Mouse (Mus musculus): ENCODE results near the gene Fbn1. TPM values are rescaled to one million over a fixed set of nuclear protein-coding genes. Genes with fewer than 3 reads are reported as not detected.
"Not testable (repeated sequence)": the region's sequence is repeated elsewhere in the genome, so short reads cannot be mapped to it uniquely, and the experiment has no call there.

Fbn1 gene
- polyA plus RNA-seq, 1 experiment = 6.9 TPM

DNA sequence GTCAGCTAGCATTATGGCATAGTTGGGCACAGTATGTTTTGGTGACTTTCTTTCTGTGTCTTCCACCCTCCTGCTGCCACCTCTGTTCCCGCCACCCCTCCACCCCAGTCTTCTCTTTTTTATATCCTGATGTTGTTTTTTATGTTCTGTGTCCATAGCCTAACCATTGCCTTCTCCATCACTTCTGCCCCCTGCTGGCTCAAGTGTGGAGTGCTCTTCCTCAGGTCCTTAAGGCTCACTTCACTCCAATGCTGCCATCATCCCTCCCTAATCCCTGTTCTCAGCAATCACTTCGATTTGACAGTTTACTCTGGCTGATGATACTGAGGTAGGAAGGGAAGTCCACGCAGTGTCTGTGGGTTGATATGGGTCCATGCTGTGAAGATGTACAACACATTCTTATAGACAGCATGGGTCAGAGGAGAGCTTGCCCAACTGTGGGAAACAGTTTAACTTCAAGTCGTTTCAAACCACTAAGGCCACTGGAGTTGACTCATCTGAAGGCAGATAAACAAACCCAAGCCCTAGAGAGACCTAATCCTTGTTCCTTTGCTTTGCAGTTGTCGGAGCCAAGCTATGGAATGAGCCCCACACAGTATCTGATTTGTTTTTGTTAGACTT is 203.9 kb downstream of the Fbn1 start:
- DNase-seq (ENCODE audit: low read depth) = no peak
- TF ChIP-seq CTCF (IDR thresholded peaks at IDR 0.05; ENCODE audit: borderline replicate concordance, extremely low read depth, insufficient read depth, insufficient read length) = peak; percentile 35; the same call in 1 of the 2 replicates
- no peak for TF ChIP-seq POLR2A (IDR thresholded peaks at IDR 0.05; ENCODE audit: borderline replicate concordance, extremely low read depth, insufficient read depth, insufficient read length, poor library complexity, severe bottlenecking)

DNA sequence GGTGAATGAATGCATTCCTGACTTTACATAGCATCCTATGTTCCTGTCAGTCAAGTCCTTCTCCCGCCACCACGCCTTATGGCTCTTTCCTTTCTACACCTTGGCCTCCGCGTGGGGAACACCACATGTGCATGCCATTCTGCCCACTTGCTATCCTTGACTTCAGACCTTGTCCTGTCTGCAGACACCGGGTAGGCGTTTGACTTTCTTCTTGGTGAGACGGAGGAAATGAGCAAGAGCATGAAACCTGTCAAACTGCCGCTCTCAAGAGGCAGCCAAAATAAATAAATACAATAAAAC is 205.2 kb downstream of the Fbn1 start:
- no peak for TF ChIP-seq POLR2A (IDR thresholded peaks at IDR 0.05; ENCODE audit: borderline replicate concordance, extremely low read depth, insufficient read depth, insufficient read length, poor library complexity, severe bottlenecking)
- no peak for TF ChIP-seq CTCF (IDR thresholded peaks at IDR 0.05; ENCODE audit: borderline replicate concordance, extremely low read depth, insufficient read depth, insufficient read length)
- DNase-seq (ENCODE audit: low read depth) = no peak

DNA sequence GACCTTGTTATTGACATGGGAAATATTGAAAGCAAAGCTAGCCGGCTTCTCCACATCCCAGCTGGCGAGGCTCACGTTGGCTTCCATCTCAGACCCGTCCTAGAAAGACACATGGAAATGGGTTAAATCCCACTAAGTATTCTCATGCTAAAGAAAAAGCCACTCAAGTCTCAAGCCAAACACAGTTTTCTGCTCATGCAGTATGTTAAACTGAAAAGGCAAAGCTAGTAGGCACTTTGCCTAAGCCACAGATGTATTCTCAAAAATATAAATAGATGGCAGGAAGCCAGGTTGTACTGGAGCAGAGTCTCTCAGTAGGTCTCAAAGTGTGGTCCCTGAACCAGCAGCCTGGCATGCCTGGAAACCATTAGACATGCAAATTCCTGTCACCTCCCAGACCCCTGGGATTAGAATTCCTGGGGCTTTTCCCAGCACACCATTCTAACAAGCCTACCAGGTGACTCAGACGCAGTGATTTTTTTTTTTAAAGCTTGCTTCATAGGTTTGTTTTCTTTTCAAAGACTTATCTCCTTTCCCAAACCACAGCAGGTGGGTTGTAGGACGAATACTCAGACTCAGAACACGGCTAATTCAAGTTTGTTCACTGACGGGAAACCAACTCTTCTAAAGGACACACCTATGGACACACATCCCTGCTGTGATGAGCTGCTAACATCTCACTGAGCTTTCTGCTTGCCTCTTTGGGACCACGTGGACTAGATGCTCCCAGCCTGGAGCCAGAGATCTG is 205.7 kb downstream of the Fbn1 start:
- DNase-seq (ENCODE audit: low read depth) = peak; percentile 41
- TF ChIP-seq POLR2A (IDR thresholded peaks at IDR 0.05; ENCODE audit: borderline replicate concordance, extremely low read depth, insufficient read depth, insufficient read length, poor library complexity, severe bottlenecking) (no peak), CTCF (IDR thresholded peaks at IDR 0.05; ENCODE audit: borderline replicate concordance, extremely low read depth, insufficient read depth, insufficient read length) (no peak)

- DNase-seq (ENCODE audit: low read depth) = no peak
- TF ChIP-seq CTCF (IDR thresholded peaks at IDR 0.05; ENCODE audit: borderline replicate concordance, extremely low read depth, insufficient read depth, insufficient read length) (no peak), POLR2A (IDR thresholded peaks at IDR 0.05; ENCODE audit: borderline replicate concordance, extremely low read depth, insufficient read depth, insufficient read length, poor library complexity, severe bottlenecking) (no peak)
Observed at GRCm38 (mm10) chr2:125298841-125299240, 209.0 kb downstream of the Fbn1 start.

DNA sequence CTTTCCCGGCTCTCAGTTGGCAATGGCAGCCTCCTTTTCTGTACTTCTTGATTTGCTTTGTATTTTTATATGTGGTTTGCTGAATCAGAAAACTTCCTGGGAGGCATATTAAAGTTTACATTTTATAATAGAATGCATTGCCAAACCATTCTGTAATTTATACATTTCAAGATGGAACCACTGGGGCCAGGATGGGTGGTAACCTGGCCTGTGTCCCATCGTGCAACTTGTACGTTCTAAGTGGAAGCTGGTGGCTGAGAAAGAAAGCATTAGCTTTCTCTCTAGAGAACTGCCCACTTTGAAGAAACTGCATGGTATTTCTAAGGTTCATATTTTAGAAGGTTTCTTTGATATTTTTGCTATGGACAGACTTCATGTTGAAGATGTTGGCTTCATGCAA is 212.3 kb downstream of the Fbn1 start:
- no peak for DNase-seq (ENCODE audit: low read depth)
- no peak for TF ChIP-seq POLR2A (IDR thresholded peaks at IDR 0.05; ENCODE audit: borderline replicate concordance, extremely low read depth, insufficient read depth, insufficient read length, poor library complexity, severe bottlenecking)
- TF ChIP-seq CTCF (IDR thresholded peaks at IDR 0.05; ENCODE audit: borderline replicate concordance, extremely low read depth, insufficient read depth, insufficient read length) = no peak

DNA sequence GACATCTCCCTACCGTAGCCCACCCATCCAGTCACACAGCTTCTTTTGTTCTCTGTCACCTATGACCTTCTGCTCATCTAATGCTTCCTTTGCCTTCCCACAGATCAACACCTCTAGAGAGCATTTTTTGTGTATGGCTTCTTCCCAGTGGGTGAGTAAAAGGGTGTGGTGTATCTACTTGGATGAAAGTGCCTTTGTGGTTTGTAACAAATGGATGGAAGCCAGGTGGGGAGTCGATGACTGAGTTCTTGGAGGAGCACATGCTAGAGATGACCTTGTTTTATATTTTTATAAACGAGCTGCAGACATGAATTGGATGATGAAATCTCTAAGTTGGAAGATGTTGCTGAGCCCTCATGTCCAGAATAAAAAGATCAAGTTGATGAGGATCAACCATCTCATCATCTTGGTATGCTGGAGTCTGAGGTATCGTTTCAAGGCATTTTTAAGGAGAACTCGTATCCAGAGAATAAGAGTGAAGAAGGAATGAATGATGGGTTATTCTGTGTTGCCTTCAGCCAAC is 213.8 kb downstream of the Fbn1 start:
- DNase-seq (ENCODE audit: low read depth) = no peak
- TF ChIP-seq CTCF (IDR thresholded peaks at IDR 0.05; ENCODE audit: borderline replicate concordance, extremely low read depth, insufficient read depth, insufficient read length) = no peak

- no peak for TF ChIP-seq CTCF (IDR thresholded peaks at IDR 0.05; ENCODE audit: borderline replicate concordance, extremely low read depth, insufficient read depth, insufficient read length)
- no peak for TF ChIP-seq POLR2A (IDR thresholded peaks at IDR 0.05; ENCODE audit: borderline replicate concordance, extremely low read depth, insufficient read depth, insufficient read length, poor library complexity, severe bottlenecking)
- no peak for DNase-seq (ENCODE audit: low read depth)
Observed at GRCm38 (mm10) chr2:125292616-125293015, 215.2 kb downstream of the Fbn1 start.

DNA sequence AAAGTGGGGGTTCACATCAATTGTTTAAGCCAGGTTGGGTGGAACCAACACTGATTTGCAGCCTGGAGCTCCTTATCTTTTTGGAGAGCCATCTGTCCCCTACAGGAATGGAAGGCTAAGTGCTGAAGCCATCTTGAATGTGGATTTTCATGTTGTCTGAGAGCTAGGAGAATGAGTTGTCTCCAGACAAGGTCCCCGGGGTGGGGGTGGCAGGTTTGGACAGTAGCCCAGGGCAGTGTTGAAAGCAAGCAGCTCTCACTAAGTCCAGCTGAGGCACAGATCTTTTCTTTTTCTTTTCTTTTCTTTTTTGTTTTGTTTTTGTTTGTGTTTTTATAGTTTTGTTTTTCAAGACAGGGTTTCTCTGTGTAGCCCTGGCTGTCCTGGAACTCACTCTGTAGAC is 216.7 kb downstream of the Fbn1 start:
- DNase-seq (ENCODE audit: low read depth) = no peak
- TF ChIP-seq POLR2A (IDR thresholded peaks at IDR 0.05; ENCODE audit: borderline replicate concordance, extremely low read depth, insufficient read depth, insufficient read length, poor library complexity, severe bottlenecking) (no peak), CTCF (IDR thresholded peaks at IDR 0.05; ENCODE audit: borderline replicate concordance, extremely low read depth, insufficient read depth, insufficient read length) (no peak)

DNA sequence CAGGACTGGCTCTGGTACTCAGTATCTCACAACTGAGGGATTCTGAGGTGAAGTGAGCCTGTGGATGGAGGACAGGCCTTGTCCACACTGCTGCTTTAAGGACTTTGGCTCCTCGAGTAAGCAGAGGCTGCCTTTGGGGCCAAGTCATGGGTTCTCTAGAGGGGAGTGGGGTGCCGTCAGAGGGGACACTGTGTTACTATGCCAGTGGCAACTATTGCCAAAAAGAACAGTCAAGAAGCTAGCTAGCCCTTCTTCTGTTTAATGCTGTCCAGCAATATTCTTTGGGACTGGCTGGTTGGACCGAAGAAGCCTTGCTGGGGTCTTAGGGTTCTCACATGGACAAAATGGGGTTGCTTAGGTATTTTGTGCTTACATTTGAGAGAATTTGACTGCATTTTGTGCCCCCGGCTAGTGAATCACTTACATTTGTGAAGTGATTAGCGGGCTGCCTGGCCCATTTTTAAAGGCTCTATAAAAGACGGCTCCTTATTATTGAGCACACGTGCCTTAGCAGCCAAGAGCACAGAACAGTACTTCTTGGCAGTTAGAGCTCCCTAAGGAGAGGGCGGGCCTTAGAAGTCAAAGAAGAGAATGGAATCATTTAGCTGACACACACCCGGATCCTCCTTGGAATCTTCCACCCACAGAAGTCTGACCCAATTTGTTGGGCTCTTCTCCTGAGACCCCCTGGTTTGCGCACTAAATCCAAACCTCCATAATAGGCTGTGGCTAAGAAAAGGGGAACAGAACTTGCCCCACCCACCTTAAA is 217.4 kb downstream of the Fbn1 start:
- DNase-seq (ENCODE audit: low read depth) = peak; percentile 40
- no peak for TF ChIP-seq POLR2A (IDR thresholded peaks at IDR 0.05; ENCODE audit: borderline replicate concordance, extremely low read depth, insufficient read depth, insufficient read length, poor library complexity, severe bottlenecking)
- no peak for TF ChIP-seq CTCF (IDR thresholded peaks at IDR 0.05; ENCODE audit: borderline replicate concordance, extremely low read depth, insufficient read depth, insufficient read length)

DNA sequence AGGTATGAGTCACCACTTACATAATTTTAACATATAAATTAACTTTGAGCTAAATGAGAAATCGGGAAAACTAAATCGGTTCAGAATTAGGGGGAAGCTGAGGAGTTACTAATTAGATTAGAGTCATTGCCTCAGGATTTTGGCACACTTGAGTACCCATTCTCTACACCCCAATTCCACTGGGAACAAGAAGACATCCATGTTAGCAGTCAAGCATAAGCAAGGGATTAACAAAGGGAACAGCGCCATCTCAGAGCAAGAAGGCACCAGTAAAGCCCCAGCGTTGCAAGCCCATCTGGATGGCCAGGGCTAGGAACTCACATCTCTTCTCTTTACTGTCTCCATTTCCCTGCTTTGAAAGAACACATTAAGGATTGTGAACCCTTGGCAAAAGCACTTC is 222.0 kb downstream of the Fbn1 start:
- TF ChIP-seq POLR2A (IDR thresholded peaks at IDR 0.05; ENCODE audit: borderline replicate concordance, extremely low read depth, insufficient read depth, insufficient read length, poor library complexity, severe bottlenecking) (no peak), CTCF (IDR thresholded peaks at IDR 0.05; ENCODE audit: borderline replicate concordance, extremely low read depth, insufficient read depth, insufficient read length) (no peak)
- DNase-seq (ENCODE audit: low read depth) = peak; percentile 26

- no peak for DNase-seq (ENCODE audit: low read depth)
- TF ChIP-seq CTCF (IDR thresholded peaks at IDR 0.05; ENCODE audit: borderline replicate concordance, extremely low read depth, insufficient read depth, insufficient read length) (no peak), POLR2A (IDR thresholded peaks at IDR 0.05; ENCODE audit: borderline replicate concordance, extremely low read depth, insufficient read depth, insufficient read length, poor library complexity, severe bottlenecking) (no peak)
Observed at GRCm38 (mm10) chr2:125282334-125283206, 225.2 kb downstream of the Fbn1 start.

DNA sequence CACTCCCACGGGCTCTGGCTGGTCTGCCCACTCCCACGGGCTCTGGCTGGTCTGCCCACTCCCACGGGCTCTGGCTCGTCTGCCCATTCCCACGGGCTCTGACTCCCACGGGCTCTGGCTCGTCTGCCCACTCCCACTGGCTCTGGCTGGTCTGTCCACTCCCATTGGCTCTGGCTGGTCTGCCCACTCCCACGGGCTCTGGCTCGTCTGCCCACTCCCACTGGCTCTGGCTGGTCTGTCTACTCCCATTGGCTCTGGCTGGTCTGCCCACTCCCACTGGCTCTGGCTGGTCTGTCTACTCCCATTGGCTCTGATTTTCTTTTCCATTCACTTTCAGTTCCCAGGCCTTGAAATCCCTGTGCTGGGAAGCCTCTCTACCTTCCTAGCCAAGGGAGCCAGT is 227.8 kb downstream of the Fbn1 start:
- DNase-seq (ENCODE audit: low read depth) = not testable (repeated sequence)

Data from brain, embryonic 14.5 days (tissue).